Mouse (Mus musculus) regulatory T cell (primary cell): ENCODE measurements at regions not wholly inside any gene's neighbourhood (a gene's known extent, or its start where the extent isn't known, plus 50 kb on each side); places are given as distances from the start of the nearest gene placed in this dataset.
"Not testable (repeated sequence)": the region's sequence is repeated elsewhere in the genome, so short reads cannot be mapped to it uniquely, and the experiment has no call there.

Experiments
- in situ Hi-C: fragments of 300-600 bp; cut with MboI, MseI; formaldehyde crosslinking; loops from one replicate; pipeline ENCODE4 v1.15.1; 2025; ENCODE audit warnings: high pct_unique_total_duplicates

DNA sequence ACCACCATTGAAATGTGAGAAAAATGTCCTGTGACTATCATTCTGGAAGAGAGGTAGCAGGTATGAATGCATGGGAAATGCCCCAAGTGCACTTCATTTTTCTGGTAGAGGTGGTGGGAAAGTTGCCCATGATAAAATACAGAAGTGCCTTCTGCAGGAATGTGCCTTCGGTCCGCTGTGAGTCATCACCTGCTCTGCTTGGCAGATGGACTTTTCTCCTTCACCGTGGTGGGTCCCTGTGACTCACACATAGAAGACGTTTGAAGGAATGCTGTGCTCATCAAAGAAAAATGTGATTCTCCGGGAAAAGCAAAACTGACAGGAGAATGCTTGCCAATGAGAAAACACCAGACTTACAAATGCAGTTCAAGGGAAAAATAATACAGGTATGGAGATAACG is 126.8 kb downstream of the Tnfsf18 start:
- in situ Hi-C loops = no loop called here

DNA sequence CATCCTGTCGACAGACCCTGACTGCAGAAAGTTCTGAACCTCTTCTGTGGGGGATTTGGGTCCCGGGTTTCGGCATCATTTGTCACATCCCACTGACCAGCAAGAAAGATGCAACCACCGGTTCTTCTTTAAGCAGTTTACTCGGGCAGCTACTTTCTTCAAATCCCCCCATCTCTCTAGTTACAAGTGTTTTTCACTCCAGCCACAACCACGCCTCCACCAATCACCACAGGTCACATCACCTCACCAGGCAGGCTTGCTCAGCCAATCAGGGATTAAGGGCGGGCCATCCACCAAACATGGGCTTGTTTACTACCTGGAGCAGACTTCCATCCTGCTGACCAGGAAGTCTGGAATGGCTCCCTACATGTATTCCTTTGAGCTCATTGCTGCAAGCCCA is 119.6 kb downstream of the Tnfsf18 start:
- in situ Hi-C loops = not testable (repeated sequence)

DNA sequence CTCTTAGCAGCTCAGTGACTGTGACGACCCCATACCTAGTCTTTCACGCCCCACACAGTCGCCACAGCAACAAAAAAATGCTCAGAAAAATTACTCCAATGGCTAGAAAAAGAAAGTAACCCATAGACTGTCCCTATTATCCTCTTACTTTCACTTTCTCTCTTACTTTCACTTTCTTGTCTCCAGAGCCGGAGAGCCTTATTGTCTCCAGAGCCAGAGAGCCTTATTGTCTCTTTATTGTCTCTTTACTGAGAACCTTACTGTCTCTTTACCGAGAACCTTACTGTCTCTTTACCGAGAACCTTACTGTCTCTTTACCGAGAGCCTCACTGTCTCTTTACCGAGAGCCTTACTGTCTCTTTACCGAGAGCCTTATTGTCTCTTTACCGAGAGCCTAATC is 119.2 kb downstream of the Tnfsf18 start:
- in situ Hi-C loops = not testable (repeated sequence)

DNA sequence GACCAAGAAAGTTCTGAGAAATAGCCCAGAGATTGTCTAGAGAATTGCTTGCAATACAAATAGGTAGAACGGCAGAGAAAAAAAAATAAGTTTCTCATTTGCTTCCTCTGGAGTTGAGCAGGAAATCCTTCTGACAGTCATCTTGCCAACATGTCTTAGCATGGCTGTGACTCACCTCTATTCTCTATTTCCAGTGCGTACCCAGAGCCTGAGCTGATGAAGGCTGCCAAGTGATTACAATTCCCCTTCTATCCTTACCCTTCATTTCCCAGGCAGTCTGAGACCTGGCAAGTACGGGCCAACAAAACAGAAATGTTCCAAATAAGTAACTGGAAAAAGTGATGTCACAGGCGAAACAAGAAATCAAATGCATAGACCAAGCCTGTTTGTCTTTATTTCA is 113.0 kb downstream of the Tnfsf18 start:
- in situ Hi-C loops = no loop called here

DNA sequence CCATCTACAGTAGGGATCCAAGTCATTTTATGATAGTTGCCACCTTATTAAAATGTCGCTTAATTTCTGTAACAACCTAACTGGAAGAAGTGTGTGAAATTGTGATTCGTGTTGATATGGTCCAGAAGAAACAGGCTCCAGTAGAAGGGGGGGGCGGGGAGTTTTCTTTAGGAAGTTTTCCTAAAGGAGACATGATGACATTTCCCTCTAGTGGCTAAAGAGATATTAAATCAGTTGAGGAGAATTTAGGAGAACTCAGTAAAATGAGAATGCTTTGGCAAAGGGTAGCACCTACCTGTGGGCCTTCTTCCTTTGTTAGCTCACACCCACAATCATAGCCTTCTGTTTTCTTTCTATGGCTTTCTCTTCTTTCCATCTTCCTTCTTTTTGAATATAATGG is 107.7 kb downstream of the Tnfsf18 start:
- in situ Hi-C loops = no loop called here

DNA sequence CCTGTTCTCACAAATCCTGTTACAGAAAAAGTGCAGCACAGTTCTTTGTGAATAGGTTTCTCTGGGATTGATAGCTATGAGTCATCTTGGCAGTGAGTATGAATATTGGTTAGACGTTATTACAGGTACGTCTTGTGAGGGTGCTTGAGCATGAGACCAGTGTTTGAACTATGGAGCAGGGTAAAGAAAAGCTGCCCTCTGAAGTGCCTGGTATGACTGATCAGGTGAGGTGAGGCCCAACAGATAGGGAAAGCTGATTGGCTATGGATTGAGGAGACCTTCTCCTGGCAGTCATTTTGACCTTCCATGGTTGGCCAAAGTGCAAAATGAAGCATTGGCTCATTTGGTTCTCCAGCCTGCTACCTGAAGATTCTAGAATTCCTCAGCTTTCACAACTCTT is 106.7 kb downstream of the Tnfsf18 start:
- in situ Hi-C loops = no loop called here

DNA sequence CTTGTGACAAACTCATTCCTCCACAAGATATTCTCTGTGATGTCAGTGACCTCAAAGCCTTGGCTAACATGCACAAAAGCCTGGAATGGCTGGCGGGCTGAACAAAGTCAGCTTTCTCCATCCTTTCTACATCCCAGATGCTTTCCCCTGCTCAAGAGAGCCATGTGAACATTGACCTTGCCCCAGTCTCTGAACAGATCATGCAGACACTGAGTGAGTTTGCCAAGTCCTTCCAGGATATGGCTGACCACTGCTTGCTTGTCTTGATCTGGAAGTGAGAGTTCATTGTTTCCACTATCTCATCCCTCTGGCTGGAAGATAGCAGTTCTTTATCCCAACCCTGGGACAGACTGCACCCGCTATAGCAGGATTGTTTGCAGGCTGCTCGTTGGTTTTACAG is 103.7 kb downstream of the Tnfsf18 start:
- in situ Hi-C loops = no loop called here

DNA sequence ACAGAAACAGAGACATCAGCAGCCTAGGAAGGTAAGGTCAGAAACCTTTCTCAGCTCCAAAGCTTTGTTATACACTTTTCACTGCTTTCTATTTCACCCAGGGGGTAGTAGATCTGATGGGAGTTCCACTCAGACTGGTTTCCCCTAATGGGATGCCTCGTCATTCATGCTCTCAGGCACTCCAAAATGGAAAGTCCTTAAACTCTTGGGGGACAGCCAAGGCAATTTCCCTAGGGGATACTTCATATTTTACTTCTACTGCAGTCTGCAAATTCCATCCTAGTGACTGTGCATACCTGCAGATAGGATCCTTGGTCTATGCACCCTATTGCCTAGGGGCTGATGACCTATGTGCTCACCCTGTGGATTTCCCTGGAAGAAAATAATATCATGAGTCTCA is 82.1 kb downstream of the Tnfsf18 start:
- in situ Hi-C loops = no loop called here

DNA sequence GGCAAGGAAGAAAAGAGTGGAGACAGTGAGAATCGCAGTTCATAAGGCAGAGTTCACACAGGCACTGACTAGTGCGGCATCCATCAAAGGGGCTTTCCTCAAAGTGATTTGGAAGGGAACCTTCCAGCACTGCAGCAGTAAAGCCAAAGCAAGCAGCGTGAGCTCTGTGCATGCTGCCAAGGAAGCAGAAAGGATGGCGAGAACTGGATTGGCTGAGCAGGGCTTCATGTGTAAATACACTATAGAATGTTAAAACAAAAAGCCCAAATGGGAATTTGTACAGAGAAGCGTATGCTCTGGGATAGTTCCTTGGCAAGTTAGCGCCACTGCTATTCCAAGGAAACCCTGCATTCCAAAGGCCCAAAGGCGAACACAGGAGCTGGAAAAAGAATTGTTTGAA is 81.5 kb downstream of the Tnfsf18 start:
- in situ Hi-C loops = no loop called here

DNA sequence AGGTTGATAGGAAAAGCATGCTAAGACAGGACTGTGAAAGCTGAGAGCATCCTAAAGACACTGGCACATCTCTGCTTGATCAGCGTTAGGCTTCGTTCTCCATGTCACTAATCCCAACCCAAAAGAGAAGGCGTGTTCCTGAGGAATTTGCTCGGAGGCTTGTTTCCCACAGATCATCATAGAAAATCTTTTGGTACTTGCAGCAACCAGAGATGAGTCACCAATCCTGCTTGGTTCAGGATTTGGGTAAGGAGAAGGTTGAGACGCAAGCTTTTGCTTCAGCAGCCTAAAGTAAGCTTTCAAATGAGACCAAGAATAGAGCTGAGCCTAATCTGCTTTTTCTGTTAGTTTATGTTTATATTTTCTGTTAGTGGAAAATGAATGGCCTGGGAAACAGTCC is 80.7 kb downstream of the Tnfsf18 start:
- in situ Hi-C loops = no loop called here

DNA sequence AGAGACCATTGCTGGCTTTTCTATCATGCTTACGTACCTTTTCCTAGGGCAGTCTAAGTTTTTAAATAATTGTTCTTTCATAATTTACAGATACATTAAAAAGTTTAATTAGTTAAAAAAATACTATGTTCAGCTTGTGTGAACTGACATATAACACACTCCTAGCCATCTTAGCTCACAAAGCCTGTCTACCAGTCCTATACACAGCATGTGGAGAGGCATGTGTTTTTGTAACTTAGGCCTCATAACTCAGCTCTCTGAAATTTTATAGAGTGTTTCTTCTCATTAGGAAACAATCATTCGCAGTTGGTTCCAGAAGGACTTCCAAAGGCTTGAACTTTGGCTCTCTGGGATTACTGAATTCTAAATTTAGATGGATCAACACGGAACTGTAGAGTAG is 76.3 kb downstream of the Tnfsf18 start:
- in situ Hi-C loops = no loop called here

DNA sequence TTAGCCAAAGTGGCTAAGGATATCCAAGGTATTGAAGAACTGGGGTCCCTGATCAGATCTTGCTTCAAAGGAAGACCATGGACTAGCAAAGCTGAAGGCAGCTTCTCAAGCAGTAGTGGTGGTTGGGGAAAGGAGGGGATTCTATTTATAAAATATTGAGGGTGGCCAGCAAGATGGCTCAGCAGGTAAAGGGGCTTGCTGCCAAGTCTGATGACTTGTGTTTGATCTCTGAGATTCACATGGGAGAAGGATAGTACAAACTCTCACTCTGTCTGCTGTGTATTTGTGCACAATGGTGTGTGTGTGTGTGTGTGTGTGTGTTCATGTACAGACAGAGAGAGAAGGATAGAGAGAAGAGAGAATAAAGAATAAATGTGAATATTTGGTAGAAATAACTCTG is 73.4 kb downstream of the Tnfsf18 start:
- in situ Hi-C loops = loop anchor here (5.0 kb wide), 1 partner anchor 366 kb away; no protein-coding TSS in a partner anchor

DNA sequence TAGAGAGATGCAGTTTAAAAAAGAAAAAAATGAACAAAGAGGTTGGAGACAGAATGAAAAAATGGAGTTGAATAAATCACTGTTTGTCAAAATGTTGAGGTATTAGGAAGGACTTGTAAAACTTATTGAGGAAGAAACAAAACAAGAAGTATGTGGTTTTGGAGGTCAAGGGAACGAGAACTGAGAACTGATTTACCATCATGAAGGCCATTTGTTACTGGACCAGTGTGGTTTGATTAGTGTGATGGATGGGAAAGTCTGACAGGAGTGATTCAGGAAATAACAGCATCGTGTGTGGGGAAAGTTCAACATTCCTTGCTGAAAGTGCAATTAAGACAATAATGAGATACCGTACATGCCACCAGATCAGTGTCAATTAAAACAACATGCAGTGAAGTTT is 65.9 kb downstream of the Tnfsf18 start:
- in situ Hi-C loops = no loop called here
